In genomic region chr12:73259269-73259668, GRCm38 (mm10) we compare ENCODE assay signal across 28 mouse cellular contexts.
"Had no signal": no experiment of that assay in that cellular context is flagged by ENCODE, and none has a peak within 500 bp of the region (broad histone marks: within the 10 kb centered on the region; RNA-seq: fewer than 3 reads in every experiment).

No protein-coding gene starts in this region.

- H3K4me1 ChIP-seq: heart, embryonic 13.5 days; heart, embryonic 15.5 days; hindbrain, embryonic 10.5 days; hindbrain, embryonic 12.5 days; intestine, embryonic 15.5 days; limb, embryonic 10.5 days; limb, embryonic 12.5 days; liver, embryonic 13.5 days; liver, embryonic 15.5 days had no signal

- H3K36me3 ChIP-seq: heart, embryonic 15.5 days; intestine, embryonic 15.5 days; limb, embryonic 12.5 days; liver, embryonic 13.5 days; liver, embryonic 15.5 days had no signal

- H3K27me3 ChIP-seq: heart, embryonic 13.5 days; heart, embryonic 15.5 days; hindbrain, embryonic 12.5 days; intestine, embryonic 15.5 days; limb, embryonic 12.5 days; liver, embryonic 13.5 days; liver, embryonic 15.5 days had no signal

- H3K9me3 ChIP-seq: intestine, embryonic 15.5 days; limb, embryonic 10.5 days; liver, embryonic 13.5 days; liver, embryonic 15.5 days had no signal

- H3K27ac ChIP-seq: gastrocnemius, adult 2 months; heart, adult 2 months; heart, embryonic 13.5 days; heart, embryonic 15.5 days; hindbrain, embryonic 10.5 days; hindbrain, embryonic 12.5 days; hindbrain, embryonic 14.5 days; intestine, embryonic 15.5 days; layer of hippocampus, adult 2 months; left cerebral cortex, adult 2 months; limb, embryonic 10.5 days; limb, embryonic 12.5 days; liver, embryonic 13.5 days; liver, embryonic 15.5 days had no signal

- ATAC-seq: hindbrain, embryonic 16.5 days; inflammation-experienced regulatory T-cells, adult 6 months; intestine, embryonic 15.5 days; intestine, postnatal 0 days had no signal

- DNase-seq: gastrocnemius, adult 2 months; gastrocnemius, postnatal 10 days; gastrocnemius, postnatal 25 days; heart, adult 2 months; heart, postnatal 4 days; kidney, adult 18-20 months; kidney, adult 8-10 months; kidney, postnatal 10 days; kidney, postnatal 25 days; kidney, postnatal 4 days; liver; liver, embryonic 13.5 days had no signal

- H3K4me2 ChIP-seq: heart, embryonic 11.5 days; heart, embryonic 13.5 days; heart, embryonic 15.5 days; hindbrain, embryonic 12.5 days; hindbrain, embryonic 14.5 days; intestine, embryonic 15.5 days; limb, embryonic 12.5 days; liver, embryonic 11.5 days; liver, embryonic 13.5 days; liver, embryonic 15.5 days had no signal

- H3K9ac ChIP-seq: heart, embryonic 13.5 days; heart, embryonic 15.5 days; hindbrain, embryonic 12.5 days; hindbrain, embryonic 14.5 days; intestine, embryonic 15.5 days; limb, embryonic 12.5 days; liver, embryonic 13.5 days; liver, embryonic 15.5 days had no signal

- H3K4me3 ChIP-seq: gastrocnemius, adult 2 months; heart, adult 2 months; heart, embryonic 13.5 days; heart, embryonic 15.5 days; hindbrain, embryonic 10.5 days; hindbrain, embryonic 12.5 days; intestine, embryonic 15.5 days; layer of hippocampus, adult 2 months; left cerebral cortex, adult 2 months; limb, embryonic 10.5 days; limb, embryonic 12.5 days; liver, embryonic 13.5 days; liver, embryonic 15.5 days had no signal
